Mouse (Mus musculus) neural tube, embryonic 12.5 days (tissue): ENCODE measurements around the gene Icam4. TPM values are rescaled to one million over a fixed set of nuclear protein-coding genes. Genes with fewer than 3 reads are reported as not detected.
"Not testable (repeated sequence)": the region's sequence is repeated elsewhere in the genome, so short reads cannot be mapped to it uniquely, and the experiment has no call there.

ENCODE experiments used
- ATAC-seq: fragments of 200-750 bp; cut with Nextera tagmentation; 2 replicates; pipeline ENCODE4 v1.8.0; 2017; ENCODE audit warnings: low read depth, mild to moderate bottlenecking, moderate TSS enrichment, moderate library complexity; ENCODE audit not compliant: low FRiP score
- H3K27ac ChIP-seq: fragments of 300-500 bp; sonication (generic); 2 replicates; pipeline ENCODE4 v1.5.1; 2016
- H3K27me3 ChIP-seq: fragments of 300-500 bp; sonication (generic); replicated peaks from 2 replicates; pipeline ENCODE4 v1.6.1; 2016; ENCODE audit warnings: mild to moderate bottlenecking
- H3K36me3 ChIP-seq: fragments of 300-500 bp; sonication (generic); 2 replicates; pipeline ENCODE4 v1.6.1; 2016; ENCODE audit warnings: mild to moderate bottlenecking
- H3K4me1 ChIP-seq: fragments of 300-500 bp; sonication (generic); 2 replicates; pipeline ENCODE4 v1.6.1; 2016
- H3K4me2 ChIP-seq: fragments of 300-500 bp; sonication (generic); replicated peaks from 2 replicates; pipeline ENCODE4 v1.6.1; 2016; ENCODE audit warnings: mild to moderate bottlenecking
- H3K4me3 ChIP-seq: fragments of 300-500 bp; sonication (generic); 2 replicates; pipeline ENCODE4 v1.5.1; 2016
- H3K9ac ChIP-seq: fragments of 300-500 bp; sonication (generic); 2 replicates; pipeline ENCODE4 v1.6.1; 2016; ENCODE audit warnings: mild to moderate bottlenecking
- H3K9me3 ChIP-seq: fragments of 300-500 bp; sonication (generic); 2 replicates; pipeline ENCODE4 v1.6.1; 2016; ENCODE audit warnings: mild to moderate bottlenecking
- WGBS: fragments of 180-500 bp; shearing (Covaris S2); methylation state at CpG from one replicate; pipeline ENCODE4 v1.1.7; 2016; 5-methylcytosine and 5-hydroxymethylcytosine counted together
- polyA plus RNA-seq: library from polyadenylated mRNA; unstranded; fragments of >200 nt; fragmentation: Nextera tagmentation; extraction: Ambion mirVana; gene quantifications from 2 replicates; pipeline ENCODE4 v1.2.1, GENCODE M21; 2016

Icam4 gene
- polyA plus RNA-seq, 1 experiment from 2014 or later = 1.6 TPM

DNA sequence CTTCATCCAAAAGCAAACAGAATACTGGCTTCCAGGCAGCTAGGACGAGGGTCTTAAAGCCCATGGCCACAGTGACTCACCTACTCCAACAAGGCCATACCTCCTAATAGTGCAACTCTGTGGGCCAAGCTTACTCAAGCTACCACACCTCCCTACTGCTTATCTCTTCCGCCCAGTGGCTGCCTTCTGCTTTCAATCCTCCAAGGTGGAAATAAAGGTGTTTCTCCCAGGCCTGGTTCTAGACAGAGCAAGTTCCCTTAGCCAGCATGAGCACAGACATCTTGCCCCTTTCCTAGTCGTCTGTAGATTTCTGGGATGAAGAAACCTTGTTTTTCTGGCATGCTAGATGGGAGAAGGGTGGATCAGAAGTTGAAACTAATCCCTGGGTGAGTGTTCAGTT is 10.6 kb downstream of the Icam4 start:
- peaks cover 55% of the 10 kb centered on the region for H3K27me3 ChIP-seq
- H3K4me3 ChIP-seq = no peak overlapping the region
- H3K27ac ChIP-seq = no peak overlapping the region
- no peak for ATAC-seq
- H3K9me3 ChIP-seq = peaks cover 3% of the 10 kb centered on the region; the same call in 1 of the 2 replicates
- H3K4me2 ChIP-seq = no peak overlapping the region
- peaks cover 16% of the 10 kb centered on the region for H3K4me1 ChIP-seq
- H3K9ac ChIP-seq = no peak overlapping the region
- 76% methylated on average over 3 of the region's 3 CpGs for WGBS
- no peaks in the 10 kb centered on the region for H3K36me3 ChIP-seq

DNA sequence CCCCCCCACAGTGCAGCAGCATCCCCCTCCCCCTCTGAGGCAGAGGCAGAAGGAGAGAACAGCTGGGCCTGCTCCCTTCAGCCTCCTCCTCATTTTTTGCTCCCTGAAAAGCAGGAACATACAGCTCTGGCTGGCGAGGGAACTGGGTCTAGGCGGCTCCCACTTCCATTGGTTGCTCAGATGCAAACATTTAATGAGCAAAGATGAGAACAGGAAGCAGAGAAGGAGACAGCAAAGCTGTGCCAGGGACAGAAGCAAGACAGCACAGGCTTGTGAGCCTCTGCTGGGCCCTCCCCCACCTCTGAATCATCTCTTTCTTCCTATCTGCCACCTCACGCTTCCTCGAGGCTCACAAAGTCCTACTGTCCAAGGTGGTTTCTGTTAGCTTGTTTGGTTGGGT is 12.1 kb downstream of the Icam4 start:
- WGBS = 59% methylated on average over 4 of the region's 4 CpGs
- Histone ChIP-seq H3K36me3 (no peaks in the 10 kb centered on the region), H3K9me3 (peaks cover 3% of the 10 kb centered on the region; the same call in 1 of the 2 replicates), H3K27me3 (peaks cover 40% of the 10 kb centered on the region), H3K9ac (no peak overlapping the region), H3K4me3 (no peak overlapping the region), H3K4me1 (peaks cover 16% of the 10 kb centered on the region), H3K4me2 (no peak overlapping the region), H3K27ac (no peak overlapping the region)
- no peak for ATAC-seq

DNA sequence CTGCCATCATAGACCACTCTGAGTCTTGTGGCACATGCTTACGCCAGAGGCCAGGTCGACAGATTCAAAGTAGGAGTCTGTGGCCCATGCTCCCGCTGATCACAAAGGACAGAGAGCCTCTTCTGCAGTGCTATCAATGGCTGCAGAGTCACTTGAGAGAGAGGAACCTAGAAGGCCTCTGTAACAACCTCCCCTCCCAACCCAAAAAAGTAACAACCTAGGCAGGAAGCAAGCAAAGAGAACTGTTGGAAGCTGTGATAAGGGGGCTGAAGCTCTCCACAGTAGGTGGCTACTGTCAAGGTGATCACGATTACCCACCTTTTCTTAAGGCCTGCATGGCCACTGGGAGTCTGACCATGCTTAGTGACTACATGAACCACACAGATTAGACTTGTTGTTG is 14.4 kb downstream of the Icam4 start:
- H3K4me3 ChIP-seq = no peak overlapping the region
- H3K9me3 ChIP-seq = peaks cover 3% of the 10 kb centered on the region; the same call in 1 of the 2 replicates
- H3K36me3 ChIP-seq = no peaks in the 10 kb centered on the region
- no peaks in the 10 kb centered on the region for H3K4me1 ChIP-seq
- no peak overlapping the region for H3K4me2 ChIP-seq
- peaks cover 17% of the 10 kb centered on the region for H3K27me3 ChIP-seq
- no peak overlapping the region for H3K27ac ChIP-seq
- H3K9ac ChIP-seq = no peak overlapping the region
- no peak for ATAC-seq
- WGBS = 79% methylated on average over 4 of the region's 4 CpGs

DNA sequence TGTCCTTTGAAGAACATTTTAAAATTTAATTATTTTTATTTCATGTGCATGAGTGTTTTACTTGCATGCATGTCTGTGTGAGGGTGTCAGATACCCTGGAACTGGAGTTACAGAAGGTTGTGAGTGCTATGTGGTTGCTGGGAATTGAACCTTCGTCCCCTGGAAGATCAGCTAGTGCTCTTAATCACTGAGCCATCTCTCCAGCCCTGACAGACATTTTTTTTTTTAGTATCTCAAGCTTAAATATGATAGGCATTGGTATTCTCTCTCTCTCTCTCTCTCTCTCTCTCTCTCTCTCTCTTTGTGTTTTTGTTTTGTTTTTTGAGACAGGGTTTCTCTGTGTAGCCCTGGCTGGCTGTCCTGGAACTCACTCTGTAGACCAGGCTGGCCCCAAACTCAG is 15.6 kb downstream of the Icam4 start:
- not testable (repeated sequence) for H3K36me3 ChIP-seq, H3K27ac ChIP-seq, H3K27me3 ChIP-seq, H3K4me2 ChIP-seq, H3K9ac ChIP-seq, H3K4me1 ChIP-seq, ATAC-seq, H3K4me3 ChIP-seq, H3K9me3 ChIP-seq
- WGBS = 45% methylated on average over 1 of the region's 1 CpGs

DNA sequence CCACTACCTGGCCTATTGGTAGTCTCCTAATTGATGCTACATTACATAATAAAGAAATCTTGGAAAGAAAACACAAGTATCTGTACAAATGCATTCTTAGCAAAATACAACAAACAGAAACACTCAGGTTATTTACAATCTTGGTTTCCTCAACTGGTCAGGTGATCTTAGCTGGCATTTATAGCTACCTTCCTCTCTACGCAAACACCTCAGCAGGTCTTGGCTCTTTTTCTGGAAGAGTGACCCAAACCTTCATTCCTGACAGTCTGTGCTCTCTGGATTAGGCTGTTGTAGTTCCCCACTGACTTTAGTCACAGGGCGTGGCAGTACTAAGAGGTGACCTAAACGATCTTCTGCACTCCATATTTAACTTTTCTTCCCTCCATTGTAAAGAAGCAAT is 16.1 kb downstream of the Icam4 start:
- 82% methylated on average over 3 of the region's 3 CpGs for WGBS
- Histone ChIP-seq H3K9ac (no peak overlapping the region), H3K9me3 (no peaks in the 10 kb centered on the region), H3K4me2 (no peak overlapping the region), H3K27ac (no peak overlapping the region), H3K36me3 (no peaks in the 10 kb centered on the region), H3K27me3 (peaks cover 2% of the 10 kb centered on the region), H3K4me1 (no peaks in the 10 kb centered on the region), H3K4me3 (no peak overlapping the region)
- no peak for ATAC-seq

DNA sequence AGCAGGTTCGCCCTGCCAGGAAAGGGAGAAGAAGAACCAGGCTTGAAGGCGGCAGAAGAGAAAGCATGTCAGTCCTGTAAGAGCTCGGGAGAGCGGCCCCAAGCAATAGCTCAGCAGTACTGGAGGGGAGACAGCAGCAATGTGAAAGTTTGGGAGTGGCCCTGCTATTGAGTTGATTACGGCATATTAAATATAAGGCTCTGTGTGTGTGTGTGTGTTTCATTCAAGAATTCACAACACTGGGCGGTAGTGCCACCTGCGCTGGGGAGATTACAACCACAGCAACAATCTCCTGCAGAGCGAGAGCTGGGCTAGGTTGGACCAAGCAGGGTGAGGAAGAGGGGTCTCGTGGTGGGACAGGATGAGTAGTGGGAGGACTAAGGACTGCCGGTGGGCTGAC is 22.4 kb downstream of the Icam4 start:
- no peak overlapping the region for H3K9ac ChIP-seq
- no peaks in the 10 kb centered on the region for H3K36me3 ChIP-seq
- 65% methylated on average over 10 of the region's 10 CpGs for WGBS
- no peaks in the 10 kb centered on the region for H3K9me3 ChIP-seq
- no peak for ATAC-seq
- H3K4me2 ChIP-seq = no peak overlapping the region
- H3K4me3 ChIP-seq = no peak overlapping the region
- no peak overlapping the region for H3K27ac ChIP-seq
- H3K27me3 ChIP-seq = no peaks in the 10 kb centered on the region
- no peaks in the 10 kb centered on the region for H3K4me1 ChIP-seq

DNA sequence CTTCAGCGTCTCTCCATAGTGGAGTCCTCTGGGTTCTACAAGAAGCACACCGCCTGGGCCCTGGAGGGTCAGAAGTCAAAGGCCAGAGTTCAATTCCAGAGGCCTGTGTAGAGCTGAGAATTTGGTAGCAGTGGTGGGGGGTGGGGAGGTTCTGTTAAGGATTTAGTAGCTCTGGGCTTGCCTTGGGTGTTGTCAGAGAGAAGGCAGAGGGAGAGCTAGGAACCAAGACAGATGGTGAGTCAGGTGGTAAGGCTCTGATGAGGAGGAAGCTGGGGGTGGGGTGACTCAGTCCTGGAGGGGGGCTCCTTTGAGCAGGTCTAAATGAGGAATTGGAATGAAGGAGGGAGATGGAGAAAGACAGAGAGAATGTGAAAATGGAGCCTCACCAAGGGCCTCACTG is 33.8 kb downstream of the Icam4 start:
- Histone ChIP-seq H3K4me3 (no peak overlapping the region), H3K9ac (no peak overlapping the region), H3K27ac (no peak overlapping the region), H3K27me3 (no peaks in the 10 kb centered on the region), H3K4me1 (no peaks in the 10 kb centered on the region), H3K36me3 (peaks cover 44% of the 10 kb centered on the region), H3K4me2 (no peak overlapping the region), H3K9me3 (no peaks in the 10 kb centered on the region)
- ATAC-seq = no peak
- 91% methylated on average over 2 of the region's 2 CpGs for WGBS

DNA sequence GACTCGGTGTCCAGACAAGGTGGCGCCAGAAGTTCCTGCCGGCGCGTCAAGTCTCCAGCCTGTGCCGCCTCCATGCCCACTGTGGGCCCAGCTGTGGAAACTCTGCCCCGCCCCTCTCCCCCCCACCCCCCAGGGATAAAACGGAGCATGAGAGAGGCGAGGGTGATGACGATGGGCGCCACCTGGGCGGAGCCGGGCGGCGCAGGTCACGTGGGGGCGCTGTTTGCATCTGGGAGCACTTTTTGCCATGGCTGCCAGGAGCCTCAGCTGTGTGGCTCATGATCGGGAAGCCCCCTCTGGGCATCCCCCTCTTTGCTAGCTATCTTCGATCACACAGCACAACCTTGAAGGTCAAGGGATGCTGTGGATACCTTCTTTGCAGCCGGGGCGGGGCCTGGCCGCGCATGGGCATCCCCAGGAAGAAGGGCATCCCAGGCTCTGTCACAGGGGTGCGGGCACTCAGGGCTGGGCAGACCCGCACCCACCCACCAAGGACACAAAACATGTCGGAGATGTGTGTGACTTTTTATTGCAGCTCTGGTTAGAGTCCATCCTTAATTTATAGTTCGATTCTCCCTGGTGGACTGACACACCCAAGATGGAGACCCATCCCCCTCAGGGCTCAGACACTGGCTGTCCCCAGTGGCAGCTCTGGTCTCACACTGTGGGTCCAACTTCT is 38.0 kb downstream of the Icam4 start, which contains the start of gene Zglp1:
Gene Zglp1 (minus strand): TSS at position 88 of the 679 bp plus-strand sequence.
- Histone ChIP-seq H3K4me2 (no peak within 1 kb of the TSS), H3K9me3 (no peaks in the 10 kb centered on the region), H3K9ac (no peak within 1 kb of the TSS), H3K4me3 (no peak within 1 kb of the TSS), H3K27me3 (no peaks in the 10 kb centered on the region), H3K36me3 (peaks cover 47% of the 10 kb centered on the region), H3K27ac (no peak within 1 kb of the TSS), H3K4me1 (peaks cover 6% of the 10 kb centered on the region; the same call in 1 of the 2 replicates)
- 86% methylated on average over 27 of the region's 27 CpGs for WGBS
- ATAC-seq = no peak

DNA sequence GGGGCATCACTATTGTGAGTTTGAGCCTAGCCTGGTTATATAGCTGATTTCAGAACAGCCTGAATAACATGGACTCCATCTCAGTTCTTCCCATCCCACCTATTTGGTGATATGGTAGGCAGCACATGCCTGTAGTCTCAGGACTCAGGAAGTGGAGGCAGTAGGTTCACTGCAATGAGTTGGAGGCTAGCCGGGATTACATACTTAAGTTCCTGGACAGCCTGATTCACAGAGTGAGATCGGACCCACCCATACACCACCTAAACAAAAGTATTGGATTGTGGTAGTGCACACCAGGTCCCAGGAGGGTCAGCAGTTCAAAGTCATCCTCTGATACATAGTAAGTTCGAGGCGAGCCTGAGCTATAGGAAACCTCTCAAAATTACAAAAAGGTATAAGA is 43.5 kb downstream of the Icam4 start:
- peaks cover 38% of the 10 kb centered on the region for H3K36me3 ChIP-seq
- H3K4me2 ChIP-seq = peak overlapping the region; percentile 83
- peak overlapping the region; percentile 80 for H3K4me3 ChIP-seq
- no peaks in the 10 kb centered on the region for H3K9me3 ChIP-seq
- no peak overlapping the region for H3K27ac ChIP-seq
- H3K4me1 ChIP-seq = peaks cover 13% of the 10 kb centered on the region
- ATAC-seq = no peak
- H3K9ac ChIP-seq = peak overlapping the region; percentile 82
- no peaks in the 10 kb centered on the region for H3K27me3 ChIP-seq
- WGBS = 20% methylated on average over 4 of the region's 4 CpGs

DNA sequence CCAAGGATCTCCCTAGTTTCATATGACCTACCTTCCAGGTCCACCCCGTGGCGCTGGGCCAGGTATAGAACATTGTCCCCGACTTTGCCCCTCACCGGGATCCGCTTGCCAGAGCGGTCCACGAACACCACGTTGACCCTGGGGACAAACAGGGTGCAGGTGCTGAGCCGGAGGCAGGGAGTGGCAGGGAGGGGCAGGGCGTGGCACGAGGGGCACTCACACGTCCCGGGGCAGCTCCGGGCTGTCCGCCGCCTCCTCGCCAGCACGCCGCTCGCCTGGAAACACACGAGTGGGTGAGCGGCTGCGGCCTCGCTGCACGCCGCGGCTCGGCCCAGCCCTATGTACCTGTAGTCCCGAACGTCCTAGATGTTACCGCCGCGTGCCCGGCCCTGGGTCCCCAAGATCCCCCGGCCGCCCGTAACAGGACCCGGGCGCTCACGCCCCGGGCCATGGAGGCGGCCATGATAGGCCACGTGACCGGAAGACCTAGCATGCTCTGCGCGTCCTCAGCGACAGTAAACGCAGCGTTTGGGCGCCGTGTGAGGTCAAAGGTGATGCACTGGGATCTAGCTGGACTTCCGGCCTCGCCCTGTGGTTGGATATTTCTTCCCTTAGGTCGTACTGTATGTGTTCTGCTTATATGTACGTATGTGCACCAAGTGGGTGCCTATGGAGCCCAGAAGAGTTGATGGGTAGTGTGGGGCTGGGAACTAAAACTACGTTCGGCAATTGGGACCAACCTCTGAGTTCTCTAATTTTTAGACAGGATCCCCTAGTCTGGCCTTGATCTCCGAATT is 44.1 kb downstream of the Icam4 start, which contains the start of the genes Gm49373 and Fdx1l:
Gene Gm49373 (minus strand): TSS at position 53 of the 797 bp plus-strand sequence.
Gene Fdx1l (minus strand): TSS at position 571 of the 797 bp plus-strand sequence.
- peaks cover 41% of the 10 kb centered on the region for H3K36me3 ChIP-seq
- H3K27me3 ChIP-seq = no peaks in the 10 kb centered on the region
- H3K9me3 ChIP-seq = no peaks in the 10 kb centered on the region
- H3K4me2 ChIP-seq = peak within 1 kb of the TSS; percentile 83
- H3K4me3 ChIP-seq = peak within 1 kb of the TSS; percentile 80
- 3% methylated on average over 58 of the region's 58 CpGs for WGBS
- H3K27ac ChIP-seq = 0 out of 2 replicates have a peak within 1 kb of the TSS, but pooled peaks have one; percentile 10
- H3K4me1 ChIP-seq = peaks cover 13% of the 10 kb centered on the region
- ATAC-seq = peak; percentile 93
- peak within 1 kb of the TSS; percentile 82 for H3K9ac ChIP-seq

DNA sequence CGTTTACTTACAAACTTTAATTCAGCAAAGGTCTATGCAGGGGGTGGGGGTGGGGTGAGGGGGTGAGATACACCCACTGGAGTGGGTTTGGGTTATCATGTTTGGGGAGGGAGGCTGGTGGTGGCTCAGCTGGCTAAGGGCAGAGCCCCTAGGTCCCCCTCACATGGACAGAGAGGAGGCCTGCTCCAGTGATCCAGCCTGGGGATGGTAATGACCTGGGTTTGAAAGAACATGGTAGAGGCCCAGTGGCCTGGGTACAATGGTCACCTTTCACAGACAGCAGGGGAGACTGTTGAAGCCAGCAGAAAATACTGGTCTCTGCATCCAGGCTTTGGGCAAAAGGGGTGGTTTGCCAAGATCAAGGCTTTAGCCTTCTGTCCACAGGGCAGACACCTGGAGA is 45.0 kb downstream of the Icam4 start:
- Histone ChIP-seq H3K4me2 (no peak overlapping the region), H3K27me3 (no peaks in the 10 kb centered on the region), H3K4me3 (no peak overlapping the region), H3K27ac (no peak overlapping the region), H3K4me1 (peaks cover 13% of the 10 kb centered on the region), H3K9me3 (no peaks in the 10 kb centered on the region), H3K36me3 (peaks cover 50% of the 10 kb centered on the region), H3K9ac (no peak overlapping the region)
- 85% methylated on average over 1 of the region's 1 CpGs for WGBS
- ATAC-seq = no peak

DNA sequence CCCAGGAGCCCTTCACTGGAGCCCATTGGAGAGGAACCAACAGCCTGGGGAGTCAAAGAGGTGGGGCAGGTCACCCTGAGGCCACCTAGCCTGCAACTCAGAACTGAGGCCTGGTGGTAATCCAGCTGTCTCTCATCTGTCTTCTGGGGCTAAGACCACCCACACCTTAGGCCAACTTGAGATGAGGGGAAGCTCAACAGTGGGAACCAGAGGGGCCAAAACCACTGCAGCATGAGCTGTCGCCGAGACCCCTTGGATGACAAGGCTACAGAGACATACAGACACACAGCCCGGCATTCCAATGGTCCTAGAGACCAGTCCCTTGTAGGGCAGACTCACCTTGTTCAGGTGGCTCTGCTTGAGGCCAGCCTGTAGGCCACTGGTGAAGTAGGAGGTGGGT is 46.5 kb downstream of the Icam4 start:
- no peaks in the 10 kb centered on the region for H3K9me3 ChIP-seq
- no peak overlapping the region for H3K4me3 ChIP-seq
- no peak overlapping the region for H3K4me2 ChIP-seq
- peaks cover 13% of the 10 kb centered on the region for H3K4me1 ChIP-seq
- no peaks in the 10 kb centered on the region for H3K27me3 ChIP-seq
- no peak overlapping the region for H3K9ac ChIP-seq
- no peak overlapping the region for H3K27ac ChIP-seq
- H3K36me3 ChIP-seq = peaks cover 62% of the 10 kb centered on the region
- ATAC-seq = no peak
- WGBS = 91% methylated on average over 3 of the region's 3 CpGs
